Mouse (Mus musculus) hindbrain, embryonic 11.5 days (tissue): ENCODE results near the gene Mb21d2. TPM values are rescaled to one million over a fixed set of nuclear protein-coding genes. Genes with fewer than 3 reads are reported as not detected.

Experiments used
- ATAC-seq: fragments of 200-750 bp; cut with Nextera tagmentation; 2 replicates; pipeline ENCODE4 v1.8.0; 2017; ENCODE audit warnings: mild to moderate bottlenecking, moderate TSS enrichment, moderate library complexity; ENCODE audit not compliant: low FRiP score
- DNase-seq: peaks from one replicate; pipeline ENCODE4 v3.0.0-alpha.2; 2015; ENCODE audit warnings: low spot score
- H3K27ac ChIP-seq: fragments of 300-500 bp; sonication (generic); 2 replicates; pipeline ENCODE4 v1.5.1; 2014; ENCODE audit warnings: mild to moderate bottlenecking, low read depth, low read length
- H3K27me3 ChIP-seq: fragments of 300-500 bp; sonication (generic); 2 replicates; pipeline ENCODE4 v1.6.1; 2014; ENCODE audit warnings: mild to moderate bottlenecking, low read length, moderate library complexity, mixed read lengths; ENCODE audit not compliant: control insufficient read depth, insufficient read depth
- H3K36me3 ChIP-seq: fragments of 300-500 bp; sonication (generic); 2 replicates; pipeline ENCODE4 v1.6.1; 2014; ENCODE audit warnings: mild to moderate bottlenecking, low read length, moderate library complexity, mixed read lengths; ENCODE audit not compliant: control insufficient read depth, insufficient read depth
- H3K4me1 ChIP-seq: fragments of 300-500 bp; sonication (generic); replicated peaks from 2 replicates; pipeline ENCODE4 v1.6.1; 2014; ENCODE audit warnings: low read length, mixed read lengths; ENCODE audit not compliant: control insufficient read depth, insufficient read depth
- H3K4me2 ChIP-seq: fragments of 300-500 bp; sonication (generic); replicated peaks from 2 replicates; pipeline ENCODE4 v1.6.1; 2014; ENCODE audit warnings: mild to moderate bottlenecking, low read depth, low read length
- H3K4me3 ChIP-seq: fragments of 300-500 bp; sonication (generic); 2 replicates; pipeline ENCODE4 v1.5.1; 2014; ENCODE audit warnings: low read depth, low read length
- H3K9ac ChIP-seq: fragments of 300-500 bp; sonication (generic); 2 replicates; pipeline ENCODE4 v1.6.1; 2014; ENCODE audit warnings: low read depth, low read length
- H3K9me3 ChIP-seq: fragments of 300-500 bp; sonication (generic); 2 replicates; pipeline ENCODE4 v1.6.1; 2016; ENCODE audit warnings: low read length; ENCODE audit not compliant: control insufficient read depth
- WGBS: fragments of 180-500 bp; shearing (Covaris S2); extraction: QIAGEN DNeasy Blood & Tissue Kit; methylation state at CpG from one replicate; pipeline ENCODE4 v1.1.7; 2014; 5-methylcytosine and 5-hydroxymethylcytosine counted together
- polyA plus RNA-seq: library from polyadenylated mRNA; unstranded; fragments of >200 nt; fragmentation: Nextera tagmentation; extraction: Ambion mirVana; gene quantifications from 2 replicates; pipeline ENCODE4 v1.2.1, GENCODE M21; 2014

Mb21d2 gene
- polyA plus RNA-seq, 1 experiment from 2014 or later = 8.6 TPM

GRCm38 (mm10) chr16:28862093-28862492 lies 67.4 kb downstream of the Mb21d2 start:
- Histone ChIP-seq H3K27ac (no peak overlapping the region), H3K27me3 (no peaks in the 10 kb centered on the region), H3K9ac (no peak overlapping the region), H3K4me1 (no peaks in the 10 kb centered on the region), H3K9me3 (no peaks in the 10 kb centered on the region), H3K4me2 (no peak overlapping the region), H3K36me3 (no peaks in the 10 kb centered on the region), H3K4me3 (no peak overlapping the region)
- WGBS = 59% methylated on average over 7 of the region's 7 CpGs
- ATAC-seq = no peak
- DNase-seq = no peak

- H3K27ac ChIP-seq = no peak overlapping the region
- 38% methylated on average over 7 of the region's 7 CpGs for WGBS
- DNase-seq (peak; percentile 10), ATAC-seq (no peak)
- H3K9ac ChIP-seq = no peak overlapping the region
- H3K36me3 ChIP-seq = no peaks in the 10 kb centered on the region
- H3K9me3 ChIP-seq = no peaks in the 10 kb centered on the region
- H3K4me3 ChIP-seq = no peak overlapping the region
- H3K4me1 ChIP-seq = no peaks in the 10 kb centered on the region
- H3K4me2 ChIP-seq = no peak overlapping the region
- no peaks in the 10 kb centered on the region for H3K27me3 ChIP-seq
Measured at GRCm38 (mm10) chr16:28859678-28860077, 69.8 kb downstream of the Mb21d2 start.

GRCm38 (mm10) chr16:28859009-28859288 lies 70.5 kb downstream of the Mb21d2 start:
- Histone ChIP-seq H3K27ac (no peak overlapping the region), H3K9me3 (no peaks in the 10 kb centered on the region), H3K27me3 (no peaks in the 10 kb centered on the region), H3K4me2 (no peak overlapping the region), H3K4me1 (no peaks in the 10 kb centered on the region), H3K36me3 (no peaks in the 10 kb centered on the region), H3K9ac (no peak overlapping the region), H3K4me3 (no peak overlapping the region)
- ATAC-seq = no peak
- no peak for DNase-seq
- whole genome bisulfite sequencing = 83% methylated on average over 7 of the region's 7 CpGs

- no peak overlapping the region for H3K27ac ChIP-seq
- H3K9me3 ChIP-seq = no peaks in the 10 kb centered on the region
- WGBS = 81% methylated on average over 18 of the region's 18 CpGs
- H3K4me3 ChIP-seq = no peak overlapping the region
- ATAC-seq (no peak), DNase-seq (no peak)
- no peaks in the 10 kb centered on the region for H3K4me1 ChIP-seq
- H3K36me3 ChIP-seq = no peaks in the 10 kb centered on the region
- no peaks in the 10 kb centered on the region; the same call in 1 of the 2 replicates for H3K27me3 ChIP-seq
- no peak overlapping the region for H3K4me2 ChIP-seq
- no peak overlapping the region for H3K9ac ChIP-seq
Measured at GRCm38 (mm10) chr16:28858210-28859008, 71.1 kb downstream of the Mb21d2 start.

GRCm38 (mm10) chr16:28851409-28851821 lies 78.1 kb downstream of the Mb21d2 start:
- Histone ChIP-seq H3K4me3 (no peak overlapping the region), H3K4me2 (no peak overlapping the region; the same call in 1 of the 2 replicates), H3K27ac (no peak overlapping the region), H3K9me3 (no peaks in the 10 kb centered on the region), H3K27me3 (peaks cover 5% of the 10 kb centered on the region; the same call in 1 of the 2 replicates), H3K9ac (no peak overlapping the region), H3K4me1 (peaks cover 4% of the 10 kb centered on the region; the same call in 1 of the 2 replicates), H3K36me3 (no peaks in the 10 kb centered on the region)
- ATAC-seq = peak; percentile 91
- peak; percentile 79 for DNase-seq
- 24% methylated on average over 11 of the region's 11 CpGs for WGBS

GRCm38 (mm10) chr16:28850881-28851280 lies 78.6 kb downstream of the Mb21d2 start:
- Histone ChIP-seq H3K4me2 (no peak overlapping the region; the same call in 1 of the 2 replicates), H3K9ac (no peak overlapping the region), H3K4me1 (peaks cover 4% of the 10 kb centered on the region; the same call in 1 of the 2 replicates), H3K27me3 (peaks cover 5% of the 10 kb centered on the region; the same call in 1 of the 2 replicates), H3K36me3 (no peaks in the 10 kb centered on the region), H3K27ac (no peak overlapping the region), H3K9me3 (no peaks in the 10 kb centered on the region), H3K4me3 (no peak overlapping the region)
- ATAC-seq (peak; percentile 51), DNase-seq (peak; percentile 37)
- WGBS = 66% methylated on average over 14 of the region's 14 CpGs

- H3K27me3 ChIP-seq = peaks cover 2% of the 10 kb centered on the region; the same call in 1 of the 2 replicates
- no peak overlapping the region for H3K27ac ChIP-seq
- H3K9me3 ChIP-seq = no peaks in the 10 kb centered on the region
- no peak overlapping the region for H3K9ac ChIP-seq
- no peaks in the 10 kb centered on the region for H3K4me1 ChIP-seq
- no peak for DNase-seq
- no peaks in the 10 kb centered on the region for H3K36me3 ChIP-seq
- H3K4me3 ChIP-seq = no peak overlapping the region
- no peak for ATAC-seq
- no peak overlapping the region for H3K4me2 ChIP-seq
- 88% methylated on average over 11 of the region's 11 CpGs for WGBS
Measured at GRCm38 (mm10) chr16:28846123-28846522, 83.3 kb downstream of the Mb21d2 start.

- no peak for ATAC-seq
- Histone ChIP-seq H3K36me3 (no peaks in the 10 kb centered on the region), H3K9me3 (no peaks in the 10 kb centered on the region), H3K4me1 (no peaks in the 10 kb centered on the region; the same call in 1 of the 2 replicates), H3K27ac (no peak overlapping the region), H3K4me3 (no peak overlapping the region), H3K4me2 (no peak overlapping the region), H3K9ac (no peak overlapping the region), H3K27me3 (peaks cover 2% of the 10 kb centered on the region; the same call in 1 of the 2 replicates)
- 82% methylated on average over 3 of the region's 3 CpGs for WGBS
- no peak for DNase-seq
Measured at GRCm38 (mm10) chr16:28845336-28845735, 84.1 kb downstream of the Mb21d2 start.

- no peaks in the 10 kb centered on the region; the same call in 1 of the 2 replicates for H3K4me1 ChIP-seq
- H3K9me3 ChIP-seq = no peaks in the 10 kb centered on the region
- ATAC-seq = peak; percentile 80
- peak; percentile 73 for DNase-seq
- H3K4me3 ChIP-seq = no peak overlapping the region
- no peaks in the 10 kb centered on the region for H3K36me3 ChIP-seq
- H3K27me3 ChIP-seq = peaks cover 3% of the 10 kb centered on the region; the same call in 1 of the 2 replicates
- peak overlapping the region; percentile 19; the same call in 1 of the 2 replicates for H3K27ac ChIP-seq
- no peak overlapping the region for H3K4me2 ChIP-seq
- 11% methylated on average over 11 of the region's 11 CpGs for WGBS
- H3K9ac ChIP-seq = no peak overlapping the region
Measured at GRCm38 (mm10) chr16:28841102-28841501, 88.4 kb downstream of the Mb21d2 start.
